Mouse (Mus musculus): ENCODE results near the gene Bmp2k. TPM values are rescaled to one million over a fixed set of nuclear protein-coding genes. Genes with fewer than 3 reads are reported as not detected.

The Bmp2k gene
- total and polyA plus RNA-seq, 2 experiments from 2014 or later: 10.3 to 21.7 TPM

DNA sequence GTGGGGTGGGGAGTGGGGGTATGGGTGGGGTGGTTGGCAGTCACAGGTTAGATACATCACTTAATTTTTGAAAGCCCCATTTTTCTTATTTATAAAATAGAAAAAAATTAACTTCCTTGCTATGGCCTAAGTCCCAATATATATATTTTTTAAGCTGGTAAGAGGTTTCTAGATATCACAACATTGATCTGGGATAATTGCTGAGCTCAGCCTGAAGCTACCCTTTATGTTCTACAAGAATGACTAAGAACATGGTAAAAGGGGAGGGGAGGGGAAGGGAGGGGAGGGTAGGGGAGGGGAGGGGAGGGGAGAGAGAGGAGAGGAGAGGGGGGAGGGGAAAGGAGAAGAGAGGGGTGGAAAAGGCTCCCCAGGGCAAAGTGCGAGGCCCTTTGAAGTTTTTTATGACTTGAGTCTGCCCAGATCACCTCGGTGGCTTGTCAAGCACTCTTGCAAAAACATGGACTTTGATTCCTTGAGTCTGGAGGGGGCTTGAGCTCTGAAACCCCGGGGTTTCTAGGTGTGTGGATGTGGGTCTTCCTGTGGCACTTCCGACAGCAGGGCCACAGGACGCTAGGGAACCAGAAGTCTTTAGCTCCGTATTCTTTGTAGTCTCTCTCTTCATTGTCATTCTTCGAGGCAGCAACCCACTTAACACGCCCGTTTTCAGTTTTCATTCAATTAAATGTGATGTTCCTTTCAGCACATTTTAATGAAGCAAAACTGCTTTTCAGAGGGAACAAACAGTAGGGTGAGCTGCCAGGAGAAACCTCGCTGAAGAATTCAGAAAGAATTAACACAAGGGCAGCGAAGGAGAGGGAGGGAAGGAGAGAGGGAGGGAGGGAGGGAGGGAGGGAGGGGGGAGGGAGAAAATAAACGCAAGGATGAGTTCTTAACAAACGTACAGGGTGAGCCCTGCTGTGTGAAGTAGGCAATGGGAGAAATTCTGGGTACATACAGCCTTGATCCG lies 33.1 kb upstream of the Bmp2k start:
- 4% methylated on average over 14 of the region's 14 CpGs for whole genome bisulfite sequencing
- H3K9ac ChIP-seq (replicated peaks; ENCODE audit: low read length): no peak overlapping the region
- peak overlapping the region; percentile 27; the same call in 1 of the 2 replicates for H3K27ac ChIP-seq
- no peaks in the 10 kb centered on the region for H3K9me3 ChIP-seq (ENCODE audit: low read length)
- peak overlapping the region; percentile 45 for H3K4me2 ChIP-seq (ENCODE audit: low read depth, low read length)
- TF ChIP-seq CTCF (IDR thresholded peaks at IDR 0.05; ENCODE audit: low read depth): no peak
- H3K27me3 ChIP-seq (ENCODE audit: insufficient read depth, low read length): no peaks in the 10 kb centered on the region
- ATAC-seq: peak; percentile 35; the same call in 1 of the 2 replicates
- DNase-seq (ENCODE audit: low spot score): peak; percentile 6
- no peaks in the 10 kb centered on the region for H3K4me1 ChIP-seq (ENCODE audit: insufficient read depth, low read length)
- 0 out of 2 replicates have a peak overlapping the region, but pooled peaks have one; percentile 3 for H3K4me3 ChIP-seq (ENCODE audit: low read length)
- no peaks in the 10 kb centered on the region for H3K36me3 ChIP-seq (ENCODE audit: insufficient read depth, low read length)

DNA sequence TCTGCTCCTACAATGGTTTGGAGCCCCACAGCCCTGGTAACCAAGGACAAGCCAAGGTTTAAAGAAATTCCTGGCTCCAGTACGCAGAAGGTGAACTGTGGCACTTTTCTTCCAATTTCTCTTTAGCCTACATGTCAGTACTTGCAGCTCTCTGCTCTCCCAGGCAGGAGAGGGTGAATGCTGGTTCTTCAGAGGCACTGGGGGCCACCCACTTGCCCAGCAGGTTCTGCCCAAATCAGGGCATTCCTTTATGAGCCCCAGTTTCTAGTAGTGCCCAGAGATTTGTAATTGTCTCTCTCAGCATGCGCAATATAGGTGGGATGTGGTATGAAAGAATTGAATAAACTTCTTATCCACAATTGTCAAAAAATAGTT lies 32.5 kb upstream of the Bmp2k start:
- Histone ChIP-seq H3K27ac (peak overlapping the region; percentile 27; the same call in 1 of the 2 replicates), H3K9me3 (ENCODE audit: low read length) (no peaks in the 10 kb centered on the region), H3K4me2 (ENCODE audit: low read depth, low read length) (peak overlapping the region; percentile 45), H3K9ac (replicated peaks; ENCODE audit: low read length) (no peak overlapping the region), H3K4me1 (ENCODE audit: insufficient read depth, low read length) (no peaks in the 10 kb centered on the region), H3K27me3 (ENCODE audit: insufficient read depth, low read length) (no peaks in the 10 kb centered on the region), H3K4me3 (ENCODE audit: low read length) (no peak overlapping the region), H3K36me3 (ENCODE audit: insufficient read depth, low read length) (no peaks in the 10 kb centered on the region)
- no peak for DNase-seq (ENCODE audit: low spot score)
- no peak for ATAC-seq
- TF ChIP-seq CTCF (IDR thresholded peaks at IDR 0.05; ENCODE audit: low read depth): no peak
- WGBS: 52% methylated on average over 2 of the region's 2 CpGs

DNA sequence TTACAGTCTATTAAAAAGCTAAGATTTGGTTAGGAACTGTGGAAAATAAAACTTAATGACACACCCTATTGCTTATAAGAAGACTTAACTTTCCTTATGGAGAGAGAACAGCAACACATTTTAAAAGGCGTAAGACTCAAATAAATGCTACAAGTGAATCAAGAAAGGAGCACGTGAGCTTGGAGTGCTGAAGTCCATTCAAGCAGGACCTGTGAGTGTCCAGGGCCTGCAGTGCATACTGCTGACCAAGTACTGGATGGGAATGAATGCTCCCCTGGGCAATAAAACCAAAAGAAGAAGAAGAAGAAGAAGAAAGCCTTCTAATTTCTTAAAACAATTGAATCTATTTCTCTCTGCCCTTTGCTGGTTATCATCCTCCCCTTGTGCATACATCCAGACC lies 32.0 kb upstream of the Bmp2k start:
- no peak for TF ChIP-seq CTCF (IDR thresholded peaks at IDR 0.05; ENCODE audit: low read depth)
- H3K9ac ChIP-seq (replicated peaks; ENCODE audit: low read length): no peak overlapping the region
- no peaks in the 10 kb centered on the region for H3K9me3 ChIP-seq (ENCODE audit: low read length)
- H3K36me3 ChIP-seq (ENCODE audit: insufficient read depth, low read length): no peaks in the 10 kb centered on the region
- no peak overlapping the region for H3K4me3 ChIP-seq (ENCODE audit: low read length)
- no peak overlapping the region for H3K27ac ChIP-seq
- no peak overlapping the region for H3K4me2 ChIP-seq (ENCODE audit: low read depth, low read length)
- DNase-seq (ENCODE audit: low spot score) (no peak), ATAC-seq (no peak)
- H3K27me3 ChIP-seq (ENCODE audit: insufficient read depth, low read length): no peaks in the 10 kb centered on the region
- H3K4me1 ChIP-seq (ENCODE audit: insufficient read depth, low read length): no peaks in the 10 kb centered on the region
- WGBS: 78% methylated on average over 2 of the region's 2 CpGs

DNA sequence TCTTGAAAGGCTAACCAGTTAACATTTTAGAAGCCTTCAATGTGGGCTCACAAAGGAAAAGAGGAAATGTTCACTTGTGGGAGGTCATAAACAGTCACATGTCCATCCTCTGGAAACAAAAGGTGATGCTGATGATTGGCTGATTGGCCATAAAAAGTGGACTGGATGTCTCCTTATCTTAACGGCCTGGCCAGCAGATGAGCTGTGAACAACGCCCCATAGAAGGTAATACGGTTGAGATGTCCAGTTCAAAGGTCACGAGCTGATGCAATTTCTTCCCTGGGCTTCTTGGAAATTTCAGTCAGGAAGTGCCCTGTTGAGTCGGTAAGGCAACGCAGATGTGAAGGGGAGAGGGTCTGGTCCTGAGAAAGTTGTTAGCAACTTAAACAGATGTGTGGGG lies 28.9 kb upstream of the Bmp2k start:
- no peaks in the 10 kb centered on the region for H3K9me3 ChIP-seq (ENCODE audit: low read length)
- H3K4me1 ChIP-seq (ENCODE audit: insufficient read depth, low read length): no peaks in the 10 kb centered on the region
- 26% methylated on average over 6 of the region's 6 CpGs for WGBS
- DNase-seq (ENCODE audit: low spot score): no peak
- H3K27me3 ChIP-seq (ENCODE audit: insufficient read depth, low read length): no peaks in the 10 kb centered on the region
- no peaks in the 10 kb centered on the region for H3K36me3 ChIP-seq (ENCODE audit: insufficient read depth, low read length)
- ATAC-seq: no peak
- H3K4me2 ChIP-seq (ENCODE audit: low read depth, low read length): no peak overlapping the region
- H3K9ac ChIP-seq (replicated peaks; ENCODE audit: low read length): no peak overlapping the region
- TF ChIP-seq CTCF (IDR thresholded peaks at IDR 0.05; ENCODE audit: low read depth): no peak
- H3K4me3 ChIP-seq (ENCODE audit: low read length): no peak overlapping the region
- H3K27ac ChIP-seq: no peak overlapping the region

DNA sequence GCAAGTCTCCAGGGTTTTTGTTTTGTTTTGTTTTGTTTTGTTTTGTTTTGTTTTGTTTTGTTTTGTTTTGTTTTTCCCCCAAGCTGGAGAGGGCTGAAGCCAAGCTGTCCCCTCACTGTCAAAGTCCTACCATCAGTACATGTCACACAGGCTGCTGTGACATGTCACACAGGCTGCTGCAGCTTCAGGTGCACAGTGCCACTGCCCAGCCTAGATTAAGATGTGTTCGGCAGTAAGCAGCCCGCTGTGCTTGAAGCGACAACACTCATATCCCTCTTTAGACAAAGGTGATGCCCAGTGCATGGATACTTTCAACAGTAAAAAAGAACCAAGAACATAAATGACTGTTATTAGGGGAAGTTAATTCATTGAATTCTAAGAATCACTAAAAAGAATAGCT lies 28.5 kb upstream of the Bmp2k start:
- 55% methylated on average over 3 of the region's 3 CpGs for WGBS
- H3K27me3 ChIP-seq (ENCODE audit: insufficient read depth, low read length): no peaks in the 10 kb centered on the region
- H3K4me3 ChIP-seq (ENCODE audit: low read length): no peak overlapping the region
- H3K27ac ChIP-seq: no peak overlapping the region
- no peaks in the 10 kb centered on the region for H3K4me1 ChIP-seq (ENCODE audit: insufficient read depth, low read length)
- no peaks in the 10 kb centered on the region for H3K36me3 ChIP-seq (ENCODE audit: insufficient read depth, low read length)
- H3K9me3 ChIP-seq (ENCODE audit: low read length): no peaks in the 10 kb centered on the region
- no peak overlapping the region for H3K9ac ChIP-seq (replicated peaks; ENCODE audit: low read length)
- no peak overlapping the region for H3K4me2 ChIP-seq (ENCODE audit: low read depth, low read length)
- ATAC-seq (no peak), DNase-seq (ENCODE audit: low spot score) (no peak)
- TF ChIP-seq CTCF (IDR thresholded peaks at IDR 0.05; ENCODE audit: low read depth): no peak

DNA sequence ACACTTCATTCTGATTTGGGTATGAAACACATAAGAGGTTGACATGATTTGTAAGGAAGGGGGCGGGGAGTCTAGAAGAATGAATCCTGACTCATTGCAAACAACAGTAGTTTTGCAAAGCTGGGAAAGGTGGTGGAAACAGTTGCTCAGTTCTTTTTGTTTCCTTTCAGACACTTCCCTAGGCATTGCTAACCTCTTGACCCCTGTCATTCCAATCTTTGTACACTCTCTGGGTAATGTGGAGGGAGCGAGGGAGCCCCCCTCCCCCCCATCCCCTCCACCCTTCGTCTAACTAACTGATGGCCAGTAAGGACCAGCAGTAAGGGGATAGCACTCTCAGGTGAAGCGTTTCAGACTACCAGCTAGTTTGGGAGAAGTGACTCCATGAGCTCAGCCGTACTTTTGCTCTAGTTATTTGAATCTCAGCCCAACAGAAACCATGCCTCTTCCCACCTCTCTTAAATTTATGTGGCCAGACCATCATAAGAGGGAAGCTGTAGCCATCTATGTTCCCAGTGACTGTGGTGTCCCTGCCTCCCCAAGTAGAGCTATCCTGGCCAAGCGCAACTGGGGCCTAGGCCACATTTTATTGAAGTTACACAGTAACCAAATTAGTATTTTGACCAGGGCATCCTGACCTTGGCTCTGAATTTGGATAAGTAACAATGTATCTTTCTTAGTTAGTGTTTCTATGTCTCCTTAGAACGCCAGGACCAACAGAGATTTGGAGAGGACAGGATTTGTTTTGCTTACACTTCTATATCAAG lies 27.6 kb upstream of the Bmp2k start:
- ATAC-seq (no peak), DNase-seq (ENCODE audit: low spot score) (no peak)
- H3K4me2 ChIP-seq (ENCODE audit: low read depth, low read length): no peak overlapping the region
- no peaks in the 10 kb centered on the region for H3K27me3 ChIP-seq (ENCODE audit: insufficient read depth, low read length)
- H3K9ac ChIP-seq (replicated peaks; ENCODE audit: low read length): no peak overlapping the region
- H3K4me3 ChIP-seq (ENCODE audit: low read length): no peak overlapping the region
- no peaks in the 10 kb centered on the region for H3K4me1 ChIP-seq (ENCODE audit: insufficient read depth, low read length)
- TF ChIP-seq CTCF (IDR thresholded peaks at IDR 0.05; ENCODE audit: low read depth): no peak
- no peaks in the 10 kb centered on the region for H3K36me3 ChIP-seq (ENCODE audit: insufficient read depth, low read length)
- no peak overlapping the region for H3K27ac ChIP-seq
- 60% methylated on average over 7 of the region's 7 CpGs for whole genome bisulfite sequencing
- H3K9me3 ChIP-seq (ENCODE audit: low read length): no peaks in the 10 kb centered on the region

All from hindbrain, postnatal 0 days (tissue).